In genomic region chr10:122987671-122988128, GRCm38 (mm10) we compare ENCODE assay signal across 8 mouse cellular contexts.
DNase-seq lines count a peak whose midpoint lies in the region; ATAC-seq and TF ChIP-seq lines count a peak whose summit lies in the region.

No protein-coding gene starts in this region.

- peak; percentile 20 to 23 for DNase-seq in urinary bladder, postnatal 36 days (ENCODE audit: low spot score in 2 of 2)
- no peak for DNase-seq in urinary bladder, postnatal 25 days (ENCODE audit: low spot score)
- DNase-seq in cerebellum, postnatal 36 days, result peak; percentile 33 to 47
- DNase-seq in liver, adult 2 months (ENCODE audit: extremely low read depth, low read depth, low spot score), result peak; percentile 36
- peak; percentile 23 to 59 for DNase-seq in thymus, adult 18-20 months

- peak; percentile 84 for TF ChIP-seq CTCF in intestine, postnatal 0 days (IDR thresholded peaks at IDR 0.05; ENCODE audit: low read depth)
- TF ChIP-seq CTCF in liver, adult 2 months (IDR thresholded peaks at IDR 0.05; ENCODE audit: low read depth, low read length), result peak; percentile 40; the same call in 1 of the 2 replicates

- WGBS in intestine, postnatal 0 days, result 17% methylated on average over 9 of the region's 9 CpGs
- 30% methylated on average over 9 of the region's 9 CpGs for WGBS in liver, adult 2 months

- H3K27ac ChIP-seq in intestine, postnatal 0 days (ENCODE audit: low read depth, low read length), result no peak overlapping the region
- no peak overlapping the region for H3K27ac ChIP-seq in liver, adult 2 months (replicated peaks; ENCODE audit: insufficient read depth, low read depth, low read length)

- H3K9ac ChIP-seq in intestine, postnatal 0 days (ENCODE audit: low read depth, low read length), result no peak overlapping the region
- H3K9ac ChIP-seq in liver, adult 2 months (ENCODE audit: low read depth, low read length), result no peak overlapping the region

- peak; percentile 41 for ATAC-seq in granulocyte monocyte progenitor cell, adult 5-6 weeks (replicated peaks; ENCODE audit: poor library complexity, severe bottlenecking)
- no peak for ATAC-seq in intestine, postnatal 0 days

- TF ChIP-seq POLR2A in liver, adult 2 months (IDR thresholded peaks at IDR 0.05; ENCODE audit: extremely low read depth, insufficient read depth, low read length), result no peak
- peak; percentile 13 for TF ChIP-seq POLR2A in myocyte (IDR thresholded peaks at IDR 0.05; ENCODE audit: insufficient read length, low read depth)

- no peak overlapping the region for H3ac ChIP-seq in myocyte (ENCODE audit: control insufficient read depth, insufficient read length)

- H3K79me2 ChIP-seq in liver, adult 2 months (ENCODE audit: control insufficient read depth, insufficient read depth, low read length), result 0 out of 2 replicates have a peak, but pooled peaks cover 3% of the 10 kb centered on the region
- peaks cover 25% of the 10 kb centered on the region for H3K79me2 ChIP-seq in myocyte (ENCODE audit: control insufficient read depth, insufficient read depth)

- no peak overlapping the region for H3K4me3 ChIP-seq in intestine, postnatal 0 days (ENCODE audit: low read depth, low read length)
- no peak overlapping the region for H3K4me3 ChIP-seq in liver, adult 2 months (ENCODE audit: insufficient read depth, low read depth, low read length)
- no peak overlapping the region for H3K4me3 ChIP-seq in myocyte

- H3K27me3 ChIP-seq in intestine, postnatal 0 days (replicated peaks; ENCODE audit: control insufficient read depth, insufficient read depth, low read length), result no peaks in the 10 kb centered on the region
- H3K27me3 ChIP-seq in liver, adult 2 months (ENCODE audit: control insufficient read depth, insufficient read depth, low read length), result no peaks in the 10 kb centered on the region
- no peaks in the 10 kb centered on the region for H3K27me3 ChIP-seq in myocyte (ENCODE audit: control insufficient read depth, insufficient read depth, insufficient read length)

- peak overlapping the region; percentile 39 for H3K4me2 ChIP-seq in intestine, postnatal 0 days (replicated peaks; ENCODE audit: low read depth)
- H3K4me2 ChIP-seq in myocyte (ENCODE audit: low read depth), result peak overlapping the region; percentile 76

- no peaks in the 10 kb centered on the region for H3K9me3 ChIP-seq in intestine, postnatal 0 days (ENCODE audit: control insufficient read depth)

- H3K36me3 ChIP-seq in intestine, postnatal 0 days (ENCODE audit: control insufficient read depth, insufficient read depth), result peaks cover 15% of the 10 kb centered on the region; the same call in 1 of the 2 replicates
- H3K36me3 ChIP-seq in liver, adult 2 months (ENCODE audit: control insufficient read depth, insufficient read depth, low read length), result peaks cover 4% of the 10 kb centered on the region; the same call in 1 of the 2 replicates
- peaks cover 4% of the 10 kb centered on the region for H3K36me3 ChIP-seq in myocyte (ENCODE audit: control insufficient read depth, insufficient read depth)

- no peaks in the 10 kb centered on the region for H3K4me1 ChIP-seq in intestine, postnatal 0 days (replicated peaks; ENCODE audit: control insufficient read depth, insufficient read depth, low read length)
- H3K4me1 ChIP-seq in liver, adult 2 months (ENCODE audit: control insufficient read depth, insufficient read depth, low read length), result peaks cover 4% of the 10 kb centered on the region; the same call in 1 of the 2 replicates

TF ChIP-seq in myocyte, 11 proteins besides CTCF, POLR2A, EP300 and RAD21:
- peak; percentile 54 for TF ChIP-seq POLR2AphosphoS2 (IDR thresholded peaks at IDR 0.05; ENCODE audit: insufficient read length, low read depth)
- TF ChIP-seq MYOG (IDR thresholded peaks at IDR 0.05; ENCODE audit: control insufficient read depth in 1 of 3, insufficient read depth in 1 of 3, insufficient read length in 2 of 3, low read depth in 2 of 3), result no peak
TF ChIP-seq in myocyte: peak in this region for 1.
